Mouse (Mus musculus) megakaryocyte, embryonic 14.5 days (primary cell): ENCODE data around the gene Olig3.

Experiments
- FLI1 ChIP-seq: IDR thresholded peaks from 2 replicates; pipeline ENCODE4 v1.6.1; 2012; ENCODE audit warnings: low read length, inconsistent platforms, mixed read lengths
- GATA1 ChIP-seq: IDR thresholded peaks from 3 replicates; pipeline ENCODE4 v1.6.1; 2012; ENCODE audit warnings: mixed read lengths, low read length, inconsistent platforms, borderline replicate concordance

DNA sequence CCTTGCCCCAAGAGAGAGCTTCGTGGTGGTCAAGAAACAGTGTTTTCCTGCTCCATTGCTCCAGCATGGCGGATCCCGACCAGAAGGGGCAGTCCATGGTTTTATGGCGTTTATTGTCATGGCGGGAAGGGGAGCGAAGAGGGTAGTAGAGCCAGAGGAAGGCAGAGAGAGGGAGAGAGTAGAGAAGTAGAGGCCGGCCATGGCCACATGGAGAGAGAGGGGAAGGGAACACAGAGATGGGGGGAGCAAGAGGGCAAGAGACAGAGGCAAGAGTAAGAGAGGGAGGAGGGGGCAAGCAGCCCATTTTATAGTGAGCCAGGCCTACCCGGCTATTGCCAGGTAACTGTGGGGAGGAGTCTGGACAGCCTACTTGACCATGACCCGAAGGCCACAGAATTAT, 12.8 kb downstream of the Olig3 start:
- TF ChIP-seq GATA1, result no peak
- TF ChIP-seq FLI1, result no peak
